Mouse (Mus musculus) hindbrain, postnatal 0 days (tissue): ENCODE data around the gene Dnah11. TPM values are rescaled to one million over a fixed set of nuclear protein-coding genes. Genes with fewer than 3 reads are reported as not detected.

ENCODE experiments used
- ATAC-seq: fragments of 200-750 bp; cut with Nextera tagmentation; 2 replicates; pipeline ENCODE4 v1.8.0; 2017; ENCODE audit warnings: mild to moderate bottlenecking, moderate TSS enrichment, moderate library complexity
- DNase-seq: peaks from one replicate; pipeline ENCODE4 v3.0.0-alpha.2; 2015; ENCODE audit warnings: low spot score
- H3K27ac ChIP-seq: fragments of 300-500 bp; sonication (generic); 2 replicates; pipeline ENCODE4 v1.5.1; 2014; ENCODE audit warnings: mild to moderate bottlenecking
- H3K27me3 ChIP-seq: fragments of 300-500 bp; sonication (generic); 2 replicates; pipeline ENCODE4 v1.6.1; 2014; ENCODE audit warnings: low read length, mixed read lengths; ENCODE audit not compliant: insufficient read depth
- H3K36me3 ChIP-seq: fragments of 300-500 bp; sonication (generic); 2 replicates; pipeline ENCODE4 v1.6.1; 2014; ENCODE audit warnings: low read length, mixed read lengths; ENCODE audit not compliant: insufficient read depth
- H3K4me1 ChIP-seq: fragments of 300-500 bp; sonication (generic); 2 replicates; pipeline ENCODE4 v1.6.1; 2014; ENCODE audit warnings: antibody characterized with exemption, low read length, mixed read lengths; ENCODE audit not compliant: insufficient read depth
- H3K4me2 ChIP-seq: fragments of 300-500 bp; sonication (generic); 2 replicates; pipeline ENCODE4 v1.6.1; 2014; ENCODE audit warnings: low read depth, mild to moderate bottlenecking, low read length, moderate library complexity, mixed read lengths
- H3K4me3 ChIP-seq: fragments of 300-500 bp; sonication (generic); 2 replicates; pipeline ENCODE4 v1.5.1; 2014; ENCODE audit warnings: low read length
- H3K9ac ChIP-seq: fragments of 300-500 bp; sonication (generic); replicated peaks from 2 replicates; pipeline ENCODE4 v1.6.1; 2014; ENCODE audit warnings: mild to moderate bottlenecking, low read length, moderate library complexity, mixed read lengths
- H3K9me3 ChIP-seq: fragments of 300-500 bp; sonication (generic); 2 replicates; pipeline ENCODE4 v1.6.1; 2016; ENCODE audit warnings: low read length, mixed read lengths
- CTCF ChIP-seq: IDR thresholded peaks from 2 replicates; pipeline ENCODE4 v1.5.1; 2016; ENCODE audit warnings: antibody characterized with exemption, control low read depth, low read depth
- WGBS: fragments of 180-500 bp; shearing (Covaris S2); extraction: QIAGEN DNeasy Blood & Tissue Kit; methylation state at CpG from one replicate; pipeline ENCODE4 v1.1.7; 2014; 5-methylcytosine and 5-hydroxymethylcytosine counted together
- polyA plus RNA-seq: library from polyadenylated mRNA; unstranded; fragments of >200 nt; fragmentation: Nextera tagmentation; extraction: Ambion mirVana; gene quantifications from 2 replicates; pipeline ENCODE4 v1.2.1, GENCODE M21; 2015
- total RNA-seq: library from RNA; depleted of rRNA; stranded (reverse); fragments of >200 nt; gene quantifications from 2 replicates; pipeline ENCODE4 v1.2.3, GENCODE M21; 2014

The Dnah11 gene
- total and polyA plus RNA-seq, 2 experiments from 2014 or later = 0.09 to 1.5 TPM

- ATAC-seq (no peak), DNase-seq (no peak)
- TF ChIP-seq CTCF = no peak
- Histone ChIP-seq H3K27me3 (no peaks in the 10 kb centered on the region), H3K4me2 (no peak overlapping the region), H3K4me1 (no peaks in the 10 kb centered on the region), H3K27ac (no peak overlapping the region), H3K9ac (no peak overlapping the region), H3K36me3 (no peaks in the 10 kb centered on the region), H3K9me3 (no peaks in the 10 kb centered on the region), H3K4me3 (no peak overlapping the region)
- 86% methylated on average over 3 of the region's 3 CpGs for WGBS
Observed at GRCm38 (mm10) chr12:118076802-118077201, 122.0 kb downstream of the Dnah11 start.

GRCm38 (mm10) chr12:118072181-118072872, 126.5 kb downstream of the Dnah11 start:
- H3K4me2 ChIP-seq = no peak overlapping the region
- 70% methylated on average over 3 of the region's 3 CpGs for WGBS
- H3K27ac ChIP-seq = no peak overlapping the region
- TF ChIP-seq CTCF = no peak
- no peaks in the 10 kb centered on the region for H3K9me3 ChIP-seq
- no peaks in the 10 kb centered on the region for H3K36me3 ChIP-seq
- DNase-seq (no peak), ATAC-seq (peak; percentile 53; the same call in 1 of the 2 replicates)
- H3K4me1 ChIP-seq = no peaks in the 10 kb centered on the region
- H3K9ac ChIP-seq = no peak overlapping the region
- H3K4me3 ChIP-seq = no peak overlapping the region
- H3K27me3 ChIP-seq = no peaks in the 10 kb centered on the region

- TF ChIP-seq CTCF = no peak
- Histone ChIP-seq H3K27ac (no peak overlapping the region), H3K27me3 (no peaks in the 10 kb centered on the region), H3K4me1 (no peaks in the 10 kb centered on the region), H3K36me3 (no peaks in the 10 kb centered on the region), H3K9me3 (no peaks in the 10 kb centered on the region), H3K4me3 (no peak overlapping the region), H3K9ac (no peak overlapping the region), H3K4me2 (no peak overlapping the region)
- DNase-seq (no peak), ATAC-seq (no peak)
- 83% methylated on average over 1 of the region's 1 CpGs for WGBS
Observed at GRCm38 (mm10) chr12:118071667-118072066, 127.2 kb downstream of the Dnah11 start.

- Histone ChIP-seq H3K27ac (no peak overlapping the region), H3K36me3 (no peaks in the 10 kb centered on the region), H3K4me1 (no peaks in the 10 kb centered on the region), H3K27me3 (no peaks in the 10 kb centered on the region), H3K4me3 (no peak overlapping the region), H3K9me3 (no peaks in the 10 kb centered on the region), H3K4me2 (no peak overlapping the region), H3K9ac (no peak overlapping the region)
- DNase-seq = no peak
- ATAC-seq = no peak
- no peak for TF ChIP-seq CTCF
- WGBS = 79% methylated on average over 4 of the region's 4 CpGs
Observed at GRCm38 (mm10) chr12:118068785-118069184, 130.1 kb downstream of the Dnah11 start.

- Histone ChIP-seq H3K9me3 (no peaks in the 10 kb centered on the region), H3K4me3 (no peak overlapping the region), H3K4me2 (no peak overlapping the region), H3K4me1 (no peaks in the 10 kb centered on the region), H3K36me3 (no peaks in the 10 kb centered on the region), H3K27ac (no peak overlapping the region), H3K9ac (no peak overlapping the region), H3K27me3 (no peaks in the 10 kb centered on the region)
- TF ChIP-seq CTCF = no peak
- DNase-seq (no peak), ATAC-seq (no peak)
- WGBS = 95% methylated on average over 6 of the region's 6 CpGs
Observed at GRCm38 (mm10) chr12:118062343-118062742, 136.5 kb downstream of the Dnah11 start.

- H3K4me3 ChIP-seq = no peak overlapping the region
- TF ChIP-seq CTCF = peak; percentile 62
- no peak overlapping the region for H3K9ac ChIP-seq
- 62% methylated on average over 10 of the region's 10 CpGs for WGBS
- no peaks in the 10 kb centered on the region for H3K36me3 ChIP-seq
- H3K4me1 ChIP-seq = no peaks in the 10 kb centered on the region
- H3K27me3 ChIP-seq = no peaks in the 10 kb centered on the region
- ATAC-seq (no peak), DNase-seq (peak; percentile 66)
- no peak overlapping the region for H3K27ac ChIP-seq
- H3K4me2 ChIP-seq = 0 out of 2 replicates have a peak overlapping the region, but pooled peaks have one; percentile 14
- H3K9me3 ChIP-seq = no peaks in the 10 kb centered on the region
Observed at GRCm38 (mm10) chr12:118056876-118057275, 142.0 kb downstream of the Dnah11 start.

GRCm38 (mm10) chr12:118045381-118045780, 153.5 kb downstream of the Dnah11 start:
- H3K9me3 ChIP-seq = no peaks in the 10 kb centered on the region
- DNase-seq = no peak
- H3K9ac ChIP-seq = no peak overlapping the region
- TF ChIP-seq CTCF = no peak
- H3K27me3 ChIP-seq = no peaks in the 10 kb centered on the region
- no peak overlapping the region for H3K4me3 ChIP-seq
- 84% methylated on average over 4 of the region's 4 CpGs for WGBS
- no peak overlapping the region for H3K27ac ChIP-seq
- no peaks in the 10 kb centered on the region for H3K4me1 ChIP-seq
- ATAC-seq = no peak
- H3K4me2 ChIP-seq = no peak overlapping the region
- H3K36me3 ChIP-seq = no peaks in the 10 kb centered on the region
